Mouse (Mus musculus) megakaryocyte progenitor cell, adult 5-6 weeks (primary cell): Measurements from ENCODE around the gene Myo18a. TPM values are rescaled to one million over a fixed set of nuclear protein-coding genes. Genes with fewer than 3 reads are reported as not detected.

ENCODE experiments used
- ATAC-seq: replicated peaks from 2 replicates; pipeline ENCODE4 v1.8.0; 2016; ENCODE audit warnings: mild to moderate bottlenecking, moderate TSS enrichment, inconsistent platforms; ENCODE audit not compliant: poor library complexity
- total RNA-seq, 2 experiments: library from RNA; stranded (forward) in 1 of 2; stranded (reverse) in 1 of 2; fragments of 157-497, 149-512 nt in 1 of 2; fragments of 200-1000 nt in 1 of 2; gene quantifications; 2 replicates each; pipeline versions ENCODE4 v1.2.3 to v1.2.4; 2015 to 2017

Myo18a gene
- total RNA-seq, 2 experiments from 2014 or later: 25.1 to 71.4 TPM

- ATAC-seq: peak; percentile 55
Measured at GRCm38 (mm10) chr11:77770346-77770745, 7.3 kb downstream of the Myo18a start.

GRCm38 (mm10) chr11:77771879-77772713, 9.1 kb downstream of the Myo18a start:
- peak; percentile 95 for ATAC-seq

- 0 out of 2 replicates have a peak, but pooled peaks have one; percentile 29 for ATAC-seq
Measured at GRCm38 (mm10) chr11:77775701-77776400, 12.8 kb downstream of the Myo18a start.

GRCm38 (mm10) chr11:77777436-77777835, 14.4 kb downstream of the Myo18a start:
- no peak for ATAC-seq

- ATAC-seq: no peak
Measured at GRCm38 (mm10) chr11:77777937-77778336, 14.9 kb downstream of the Myo18a start.

GRCm38 (mm10) chr11:77779240-77779639, 16.2 kb downstream of the Myo18a start:
- no peak for ATAC-seq

GRCm38 (mm10) chr11:77781088-77781487, 18.0 kb downstream of the Myo18a start:
- no peak for ATAC-seq

GRCm38 (mm10) chr11:77782104-77782815, 19.2 kb downstream of the Myo18a start:
- ATAC-seq: no peak

GRCm38 (mm10) chr11:77783211-77783746, 20.2 kb downstream of the Myo18a start:
- peak; percentile 18 for ATAC-seq

- ATAC-seq: peak; percentile 56
Measured at GRCm38 (mm10) chr11:77783747-77784646, 21.0 kb downstream of the Myo18a start.

- peak; percentile 39 for ATAC-seq
Measured at GRCm38 (mm10) chr11:77784894-77785293, 21.8 kb downstream of the Myo18a start.

GRCm38 (mm10) chr11:77785396-77785767, 22.3 kb downstream of the Myo18a start:
- ATAC-seq: no peak

- ATAC-seq: peak; percentile 30
Measured at GRCm38 (mm10) chr11:77785768-77786561, 22.9 kb downstream of the Myo18a start.

- no peak for ATAC-seq
Measured at GRCm38 (mm10) chr11:77787707-77788106, 24.7 kb downstream of the Myo18a start, which contains the start of gene Gm10277. Gene Gm10277 (minus strand): TSS chr11:77787747.

GRCm38 (mm10) chr11:77789512-77789911, 26.5 kb downstream of the Myo18a start:
- ATAC-seq: no peak

- no peak for ATAC-seq
Measured at GRCm38 (mm10) chr11:77790286-77790685, 27.2 kb downstream of the Myo18a start.

GRCm38 (mm10) chr11:77791241-77791727, 28.2 kb downstream of the Myo18a start:
- no peak for ATAC-seq

- peak; percentile 59 for ATAC-seq
Measured at GRCm38 (mm10) chr11:77791752-77792565, 28.9 kb downstream of the Myo18a start.
